Mouse (Mus musculus) cortical plate, adult 2 months (tissue): ENCODE data around the gene Stxbp4.

Source experiments
- CTCF ChIP-seq: fragments of 200-500 bp; IDR thresholded peaks from 2 replicates; pipeline ENCODE4 v1.5.1; 2011; ENCODE audit warnings: mild to moderate bottlenecking, control low read depth, low read length; ENCODE audit not compliant: insufficient read depth; ENCODE audit errors: extremely low read depth
- POLR2A ChIP-seq: fragments of 200-500 bp; IDR thresholded peaks from 2 replicates; pipeline ENCODE4 v1.6.1; 2011; ENCODE audit warnings: mild to moderate bottlenecking, low read length, control low read depth; ENCODE audit not compliant: insufficient read depth; ENCODE audit errors: extremely low read depth

GRCm38 (mm10) chr11:90625174-90625573 lies 12.7 kb downstream of the Stxbp4 start:
- TF ChIP-seq POLR2A (no peak), CTCF (no peak)
